Mouse (Mus musculus) heart, postnatal 0 days (tissue): Measurements from ENCODE around the gene Peak1.

ENCODE experiments used
- CTCF ChIP-seq: IDR thresholded peaks from 2 replicates; pipeline ENCODE4 v1.5.1; 2016; ENCODE audit warnings: antibody characterized with exemption, control low read depth, low read depth
- EP300 ChIP-seq: IDR thresholded peaks from 2 replicates; pipeline ENCODE4 v1.6.1; 2016; ENCODE audit warnings: antibody characterized with exemption, low read depth

GRCm38 (mm10) chr9:56218860-56219259 is 199.0 kb downstream of the Peak1 start:
- TF ChIP-seq CTCF (no peak), EP300 (no peak)
